Mouse (Mus musculus): ENCODE results near the gene Slc31a2.

Gene Slc31a2

DNA sequence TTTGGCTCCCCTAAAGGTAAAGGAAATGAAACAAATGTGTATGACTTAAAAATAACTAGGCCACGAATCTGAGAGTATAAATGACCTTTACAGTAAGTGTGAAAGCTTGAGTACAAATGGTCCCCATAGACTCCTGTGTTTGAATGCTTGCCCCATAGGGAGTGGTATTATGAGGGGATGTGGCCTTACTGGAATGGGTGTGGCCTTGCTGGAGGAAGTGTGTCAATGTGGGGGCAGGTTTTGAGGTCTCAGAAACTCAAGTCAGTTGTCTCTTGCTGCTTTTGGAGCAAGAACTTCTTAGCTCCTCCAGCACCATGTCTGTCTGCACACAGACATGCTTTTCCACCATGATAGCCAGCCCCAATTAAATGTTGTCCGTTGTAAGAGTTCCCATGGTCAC lies 54.1 kb downstream of the Slc31a2 start:
- no peak for DNase-seq (ENCODE audit: low read depth, low spot score)

DNA sequence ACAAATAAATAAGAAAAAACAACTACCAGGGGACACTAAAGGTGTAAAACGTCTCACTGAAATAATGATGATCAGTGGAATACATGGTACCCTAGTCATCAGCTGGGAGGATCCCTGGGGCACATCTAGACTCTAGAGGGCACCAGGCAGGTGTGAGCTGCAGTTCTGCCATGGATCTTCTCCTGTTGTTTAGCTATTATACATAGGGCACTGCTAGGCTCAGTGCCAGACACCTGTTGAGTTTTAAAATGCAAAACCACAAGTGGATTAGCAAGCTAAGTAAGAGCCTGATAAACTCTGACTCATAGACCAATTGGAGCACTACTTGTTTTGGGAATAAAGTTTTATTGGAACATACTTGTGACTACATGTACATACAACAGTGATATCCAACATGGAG lies 55.9 kb downstream of the Slc31a2 start:
- no peak for DNase-seq (ENCODE audit: low read depth, low spot score)

DNA sequence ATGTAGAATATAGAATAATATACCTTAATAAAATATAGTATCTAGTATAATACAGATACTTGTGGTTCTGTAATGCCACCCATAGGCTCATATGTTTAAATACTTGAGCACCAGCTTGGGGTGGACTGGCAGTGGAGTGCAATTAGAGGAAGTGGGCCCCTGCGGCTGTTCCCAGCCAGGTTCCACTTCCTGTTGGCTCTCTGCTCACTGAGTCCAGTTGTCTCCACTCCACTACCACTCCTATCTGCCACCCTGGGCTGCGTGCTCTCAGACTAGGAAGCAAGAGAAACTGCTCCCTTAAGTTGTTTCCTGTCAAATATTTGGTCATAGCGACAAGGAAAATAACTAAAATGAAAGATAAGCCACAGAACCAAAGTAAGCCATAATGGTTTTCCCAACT lies 60.3 kb downstream of the Slc31a2 start:
- DNase-seq (ENCODE audit: low read depth, low spot score), result no peak

DNA sequence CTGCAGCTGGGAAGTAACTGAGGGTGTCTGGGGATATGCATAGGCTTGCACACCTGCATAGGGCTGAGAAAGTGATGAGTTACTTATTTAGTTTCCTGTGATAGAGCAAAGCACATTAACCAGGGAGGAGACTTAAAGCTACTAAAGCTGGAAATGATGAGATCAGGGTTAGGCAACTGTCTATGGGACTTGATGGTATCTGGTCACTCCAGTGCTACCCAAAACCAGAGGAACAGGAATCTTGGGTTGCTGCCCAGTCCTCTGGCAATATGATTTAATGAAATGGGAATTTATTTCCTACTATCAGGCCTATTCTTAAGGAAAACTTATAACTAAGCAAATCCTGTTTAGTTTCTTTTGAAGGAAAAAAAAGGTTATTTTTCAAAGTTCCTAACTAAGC lies 63.7 kb downstream of the Slc31a2 start:
- DNase-seq (ENCODE audit: low read depth, low spot score), result no peak

DNA sequence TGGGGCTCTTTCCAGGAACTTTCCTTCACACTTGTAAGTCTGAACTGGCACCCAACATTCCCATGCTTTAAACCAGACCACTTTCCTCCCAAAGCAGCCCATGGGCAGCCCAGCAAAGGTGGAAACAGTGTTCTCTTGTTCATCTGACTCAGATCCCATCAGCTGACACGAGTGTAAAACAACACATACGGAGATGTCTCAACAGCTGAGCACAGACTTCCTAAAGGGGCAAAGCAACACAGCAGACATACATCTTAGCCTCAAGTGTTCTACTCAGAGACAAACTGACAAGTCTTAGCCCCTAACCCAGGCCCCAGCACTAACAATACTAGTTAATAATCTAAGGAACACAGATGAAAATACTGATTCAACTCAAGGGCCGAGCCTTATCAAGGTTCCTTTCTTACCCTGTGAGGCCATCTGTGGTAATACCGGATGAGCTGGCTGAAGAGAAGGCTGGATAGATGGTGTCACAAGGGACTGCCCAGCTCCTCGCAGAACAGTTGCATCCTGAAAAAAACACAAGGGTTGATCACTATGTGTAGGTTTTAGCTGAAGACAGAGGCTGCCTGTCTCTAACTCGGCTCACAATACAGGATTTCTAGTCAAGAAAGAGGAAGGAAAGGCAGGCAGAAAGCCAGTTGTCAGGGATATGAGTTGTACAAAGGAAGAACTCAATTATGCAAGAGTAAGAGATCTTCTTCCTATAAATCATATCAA lies 66.7 kb downstream of the Slc31a2 start:
- DNase-seq (ENCODE audit: low read depth, low spot score), result no peak

DNA sequence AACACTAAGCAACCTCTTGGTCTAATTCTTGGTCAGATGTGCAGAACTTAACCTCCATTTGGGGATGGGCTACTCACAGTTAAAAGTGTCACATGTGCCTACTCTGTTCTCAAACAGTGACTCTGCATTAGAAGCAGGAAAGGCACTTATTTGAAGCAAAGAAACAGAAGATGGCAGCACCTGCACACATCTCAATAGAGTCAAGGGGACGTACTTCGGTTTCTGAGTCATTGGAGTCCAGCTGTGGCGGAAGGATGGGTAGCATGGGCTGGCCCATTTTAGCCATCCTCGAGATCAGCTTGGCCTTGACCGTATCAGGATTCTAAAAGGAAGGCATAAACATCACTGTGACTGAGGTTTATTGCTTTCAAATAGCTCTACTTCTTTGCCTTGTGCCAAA lies 69.6 kb downstream of the Slc31a2 start:
- no peak for DNase-seq (ENCODE audit: low read depth, low spot score)

DNA sequence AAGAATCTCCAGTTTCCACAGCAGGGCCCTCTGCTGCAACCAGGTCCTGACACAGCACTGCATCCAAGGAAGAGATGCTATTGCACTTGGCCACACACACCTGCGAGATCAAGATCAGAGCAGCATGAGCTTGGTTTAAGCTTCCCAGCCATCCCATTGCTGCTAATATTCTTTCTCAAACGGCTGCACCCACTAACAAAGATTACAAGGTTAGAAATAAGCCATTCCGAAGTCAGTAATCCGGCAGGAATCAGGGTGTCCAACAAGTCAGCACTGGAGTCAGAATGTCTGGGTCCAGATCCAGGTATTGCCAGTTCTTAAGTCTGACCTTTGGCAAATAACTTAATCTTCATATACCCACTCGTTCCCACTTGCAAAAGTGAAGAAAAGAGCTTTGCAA lies 76.2 kb downstream of the Slc31a2 start:
- no peak for DNase-seq (ENCODE audit: low read depth, low spot score)

DNA sequence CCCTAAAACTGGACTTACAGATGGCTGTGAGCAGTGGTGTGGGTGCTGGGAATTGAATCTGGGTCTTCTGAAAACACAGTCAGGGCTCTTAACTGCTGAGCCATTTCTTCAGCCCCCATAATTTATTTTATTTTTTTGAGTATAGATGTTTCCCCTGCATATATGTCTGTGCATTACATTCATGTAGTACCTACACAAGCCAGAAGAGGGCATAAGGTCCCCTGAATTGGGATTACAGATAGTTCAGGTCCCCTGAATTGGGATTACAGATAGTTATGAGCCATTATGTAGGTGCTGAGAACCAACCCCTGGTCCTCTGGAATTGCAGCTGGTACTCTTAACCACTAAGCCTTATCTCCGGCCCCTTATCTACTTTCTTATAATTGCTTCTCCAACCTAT lies 81.6 kb downstream of the Slc31a2 start:
- no peak for DNase-seq (ENCODE audit: low read depth, low spot score)

DNA sequence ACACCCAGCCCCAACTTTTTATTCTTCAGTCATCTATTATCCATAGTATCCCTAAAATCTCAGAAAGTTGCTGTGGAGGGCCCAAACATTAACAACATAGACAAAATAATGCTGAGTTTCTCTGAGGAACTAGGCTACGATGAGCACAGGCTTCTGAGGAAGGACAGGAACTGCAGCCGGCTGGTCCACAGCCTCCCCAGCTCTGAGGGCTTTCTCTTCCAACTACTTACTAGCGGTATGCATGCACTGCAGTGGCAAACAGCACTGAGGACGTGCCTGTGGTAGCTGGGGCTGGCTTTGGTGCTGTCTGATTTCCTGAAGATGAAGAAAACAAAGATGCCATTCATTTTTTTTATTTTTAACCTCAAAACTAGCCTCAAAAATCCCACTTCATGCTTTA lies 83.5 kb downstream of the Slc31a2 start:
- no peak for DNase-seq (ENCODE audit: low read depth, low spot score)

DNA sequence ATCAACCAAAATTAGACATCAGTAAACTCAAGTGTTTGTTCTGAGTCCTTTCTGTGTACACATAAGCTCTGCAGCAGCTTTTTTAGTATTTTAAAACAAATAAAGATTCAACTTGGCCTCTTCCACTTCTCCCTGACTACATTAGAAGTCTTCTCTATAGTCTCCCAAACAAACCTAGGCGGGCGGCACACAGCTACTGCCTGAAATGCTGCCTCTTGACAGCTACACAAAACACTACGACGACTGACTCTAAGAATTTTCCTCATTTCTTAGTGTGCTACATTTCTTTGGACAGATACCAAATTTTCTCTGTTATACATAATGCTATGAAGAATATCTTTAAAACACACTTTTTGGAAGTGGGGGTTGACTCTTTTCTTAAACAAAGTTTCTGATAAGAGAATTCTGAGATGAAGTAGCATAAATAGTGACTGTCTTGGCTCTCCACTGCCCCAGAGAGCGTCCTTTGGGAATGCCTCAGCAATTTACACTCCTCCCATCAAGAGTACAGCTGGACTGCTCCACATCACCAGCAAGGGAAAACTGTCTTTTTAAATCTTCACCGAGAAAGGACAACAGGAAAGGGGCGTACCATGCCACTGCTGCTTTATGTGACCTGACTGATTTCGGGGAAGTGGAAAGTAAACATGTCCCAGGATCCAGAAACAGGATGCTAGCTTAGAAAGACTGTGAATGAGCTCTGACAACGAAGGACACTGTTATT lies 85.4 kb downstream of the Slc31a2 start:
- DNase-seq (ENCODE audit: low read depth, low spot score), result no peak
